Mouse (Mus musculus): ENCODE data around the gene A930004D18Rik. TPM values are rescaled to one million over a fixed set of nuclear protein-coding genes. Genes with fewer than 3 reads are reported as not detected.

The A930004D18Rik gene
- total RNA-seq, 1 experiment from 2014 or later: 0.12 TPM

DNA sequence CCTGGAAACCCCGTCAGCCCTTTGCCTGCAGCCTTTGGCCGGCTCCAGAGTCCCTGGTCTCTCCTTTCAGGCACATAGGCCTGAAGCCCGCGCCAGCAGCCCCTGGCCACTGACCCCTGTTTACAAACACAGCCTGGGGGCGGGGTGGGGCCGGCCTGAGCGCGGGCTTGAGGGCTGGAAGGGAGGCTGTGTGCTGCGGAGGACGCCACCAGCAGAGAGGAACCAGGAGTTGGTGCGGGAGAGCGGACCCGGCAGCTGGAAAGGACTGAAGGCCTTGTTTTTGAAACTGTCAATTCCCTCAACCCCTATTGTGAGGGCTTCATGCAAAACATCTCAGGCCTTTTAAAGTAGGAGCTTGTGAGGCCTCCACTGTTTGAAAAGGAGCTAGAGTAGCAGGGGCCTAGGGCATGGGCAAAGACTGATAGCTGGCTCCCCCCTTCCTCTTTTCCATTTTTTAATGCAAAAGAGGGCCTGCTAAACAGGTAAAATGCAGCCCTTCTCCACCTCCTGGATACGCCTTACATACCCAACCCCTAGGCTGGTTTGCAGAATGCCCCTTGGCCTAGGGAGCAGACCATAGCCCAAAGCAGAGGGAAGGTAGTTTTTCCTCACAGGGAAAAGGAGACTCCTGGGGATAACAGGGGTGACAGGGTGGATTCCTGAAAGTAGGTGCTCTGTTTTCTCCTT, 3.8 kb upstream of the A930004D18Rik start:
- ATAC-seq (ENCODE audit: extremely low read depth, insufficient number of reproducible peaks, low FRiP score, poor library complexity, severe bottlenecking): no peak

DNA sequence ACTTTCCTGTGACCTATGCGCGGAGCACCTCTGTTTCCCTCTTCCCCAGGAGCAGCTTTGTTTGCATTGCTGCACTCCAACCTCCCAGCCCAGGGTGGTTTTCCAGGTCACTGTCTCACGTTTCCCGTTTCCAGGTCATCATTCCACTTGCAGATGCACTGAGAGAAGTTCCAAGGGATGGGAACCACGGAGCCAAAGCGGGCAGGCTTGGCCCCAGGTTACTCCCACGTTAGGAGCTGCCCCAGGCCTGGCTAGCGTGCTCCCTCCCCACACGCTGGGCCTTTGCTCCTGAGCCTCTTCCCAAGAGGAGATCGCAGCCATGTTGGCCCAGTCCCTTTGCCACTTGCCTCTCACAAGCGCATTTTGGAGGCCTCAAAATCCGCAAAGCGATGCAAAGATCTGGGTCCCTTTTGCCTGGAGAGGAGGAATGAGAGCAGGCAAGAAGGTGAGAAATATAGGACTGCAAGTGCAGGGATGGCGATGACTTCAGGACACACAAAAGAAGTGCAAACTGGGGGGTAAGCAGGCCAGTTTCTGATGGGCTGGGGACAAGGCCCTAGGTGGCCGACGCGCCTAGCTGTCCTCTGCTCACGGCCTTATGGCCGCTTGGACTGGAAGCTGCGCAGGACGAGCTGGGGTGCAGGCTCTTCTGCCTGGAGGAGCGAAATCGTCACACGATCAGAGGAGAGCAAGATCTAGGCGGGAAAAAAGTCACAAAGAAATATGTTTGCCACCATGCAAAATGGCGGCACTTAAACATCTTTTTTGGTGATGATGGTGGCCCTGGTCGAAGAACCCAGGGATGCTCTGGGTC, 3.0 kb upstream of the A930004D18Rik start:
- no peak for ATAC-seq (ENCODE audit: extremely low read depth, insufficient number of reproducible peaks, low FRiP score, poor library complexity, severe bottlenecking)

DNA sequence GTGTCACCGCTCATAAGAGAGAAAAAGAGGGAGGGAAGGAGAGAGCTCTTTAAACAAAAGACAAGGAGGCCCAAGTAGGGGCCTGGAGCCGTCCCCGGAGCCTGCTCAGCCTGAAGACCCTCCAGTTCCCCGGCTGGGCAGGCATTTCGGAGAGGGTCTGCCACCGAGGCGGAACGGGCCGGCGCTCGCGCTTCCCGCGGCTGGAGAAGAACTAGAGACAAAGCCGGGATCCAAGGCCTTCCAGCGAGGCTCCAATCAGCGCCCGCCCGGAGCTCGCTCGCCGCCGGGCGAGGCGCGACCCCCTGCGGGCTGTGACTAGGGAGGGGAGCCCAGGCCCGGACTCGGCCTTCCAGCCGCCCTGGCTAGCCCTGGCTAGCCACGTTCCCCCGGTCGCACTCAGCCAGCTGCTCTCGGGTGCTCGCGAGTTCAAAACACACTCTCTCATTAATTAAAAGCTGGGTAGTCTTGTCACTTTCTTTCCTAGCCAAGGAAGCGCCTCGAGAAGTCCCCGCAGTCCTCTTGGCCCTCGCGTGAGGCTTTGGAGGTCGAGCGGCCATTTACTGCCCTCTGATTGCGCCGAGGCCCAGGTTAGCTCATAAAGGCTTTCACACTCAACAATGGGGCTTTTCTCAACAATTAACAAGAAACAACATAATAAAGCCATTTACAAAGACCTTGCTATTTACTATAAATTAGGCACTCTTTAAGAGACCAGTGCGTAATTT, 2.2 kb upstream of the A930004D18Rik start:
- no peak for ATAC-seq (ENCODE audit: extremely low read depth, insufficient number of reproducible peaks, low FRiP score, poor library complexity, severe bottlenecking)

DNA sequence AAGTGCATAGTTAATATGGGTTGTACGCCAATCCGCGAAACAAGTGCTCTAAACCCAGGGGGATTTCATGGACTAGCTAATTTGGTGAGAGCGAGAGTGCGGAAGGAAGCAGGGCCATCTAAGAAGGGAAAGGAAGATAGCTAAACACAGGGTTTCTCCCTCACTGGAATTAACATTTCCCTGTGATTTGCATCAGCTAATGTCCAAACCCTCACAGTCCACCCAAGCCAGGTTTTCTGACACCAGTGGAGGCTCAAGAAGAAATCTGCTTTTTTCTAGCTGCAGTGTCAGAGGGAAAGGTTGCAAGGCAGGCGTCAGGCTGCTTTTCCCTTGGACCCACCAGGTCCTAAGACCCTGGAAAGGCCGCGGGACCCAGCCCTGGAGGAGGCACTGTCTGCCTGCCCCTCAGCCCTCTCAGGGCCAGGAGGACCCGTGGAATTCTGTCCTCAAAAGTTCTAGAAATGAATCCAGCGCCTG, 1.4 kb upstream of the A930004D18Rik start:
- no peak for ATAC-seq (ENCODE audit: extremely low read depth, insufficient number of reproducible peaks, low FRiP score, poor library complexity, severe bottlenecking)

- ATAC-seq (ENCODE audit: extremely low read depth, insufficient number of reproducible peaks, low FRiP score, poor library complexity, severe bottlenecking): no peak
Measured at GRCm38 (mm10) chr2:18038141-18038752, 710 bp upstream of the A930004D18Rik start.

DNA sequence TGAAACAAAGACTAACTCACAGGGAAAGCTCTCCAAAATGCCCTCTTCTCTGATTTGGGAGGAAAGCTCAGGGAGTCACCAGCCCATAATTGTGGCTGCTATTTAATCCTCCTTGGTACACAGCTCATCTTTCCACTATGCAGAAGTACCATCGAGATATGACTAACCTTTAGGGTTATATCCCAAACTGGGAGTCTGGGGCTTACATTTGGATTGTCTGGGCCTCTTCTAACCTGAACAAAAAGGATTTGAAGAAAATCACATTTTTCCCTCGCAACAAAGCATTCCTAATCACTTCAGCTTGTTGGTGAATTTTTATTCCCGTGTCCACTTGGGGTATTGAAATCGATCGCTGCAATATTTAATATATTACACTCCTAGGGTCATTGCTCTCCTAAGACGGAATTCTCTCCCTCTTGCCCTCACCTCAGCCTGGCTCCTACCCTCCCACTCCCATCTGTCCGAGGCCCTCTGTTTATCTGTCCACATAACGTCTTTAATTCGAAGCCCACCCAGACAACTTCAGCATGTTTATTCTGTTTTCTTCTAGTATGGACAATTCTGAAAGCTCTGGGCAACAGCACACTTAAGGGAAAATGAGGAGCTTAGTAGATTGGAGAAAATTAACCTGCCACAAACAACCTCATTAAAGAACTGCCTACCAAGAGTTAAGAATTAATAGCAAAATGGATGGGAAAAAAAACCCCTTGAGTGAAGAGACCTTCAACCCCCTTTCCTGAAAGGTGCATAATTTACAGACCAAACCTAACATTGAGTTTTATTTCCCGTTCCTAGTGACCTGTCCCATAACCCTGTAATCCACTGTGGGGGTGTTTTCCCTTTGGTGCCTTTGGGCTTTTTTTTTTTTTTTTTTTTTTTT, 2.9 kb downstream of the A930004D18Rik start:
- ATAC-seq (ENCODE audit: extremely low read depth, insufficient number of reproducible peaks, low FRiP score, poor library complexity, severe bottlenecking): no peak

DNA sequence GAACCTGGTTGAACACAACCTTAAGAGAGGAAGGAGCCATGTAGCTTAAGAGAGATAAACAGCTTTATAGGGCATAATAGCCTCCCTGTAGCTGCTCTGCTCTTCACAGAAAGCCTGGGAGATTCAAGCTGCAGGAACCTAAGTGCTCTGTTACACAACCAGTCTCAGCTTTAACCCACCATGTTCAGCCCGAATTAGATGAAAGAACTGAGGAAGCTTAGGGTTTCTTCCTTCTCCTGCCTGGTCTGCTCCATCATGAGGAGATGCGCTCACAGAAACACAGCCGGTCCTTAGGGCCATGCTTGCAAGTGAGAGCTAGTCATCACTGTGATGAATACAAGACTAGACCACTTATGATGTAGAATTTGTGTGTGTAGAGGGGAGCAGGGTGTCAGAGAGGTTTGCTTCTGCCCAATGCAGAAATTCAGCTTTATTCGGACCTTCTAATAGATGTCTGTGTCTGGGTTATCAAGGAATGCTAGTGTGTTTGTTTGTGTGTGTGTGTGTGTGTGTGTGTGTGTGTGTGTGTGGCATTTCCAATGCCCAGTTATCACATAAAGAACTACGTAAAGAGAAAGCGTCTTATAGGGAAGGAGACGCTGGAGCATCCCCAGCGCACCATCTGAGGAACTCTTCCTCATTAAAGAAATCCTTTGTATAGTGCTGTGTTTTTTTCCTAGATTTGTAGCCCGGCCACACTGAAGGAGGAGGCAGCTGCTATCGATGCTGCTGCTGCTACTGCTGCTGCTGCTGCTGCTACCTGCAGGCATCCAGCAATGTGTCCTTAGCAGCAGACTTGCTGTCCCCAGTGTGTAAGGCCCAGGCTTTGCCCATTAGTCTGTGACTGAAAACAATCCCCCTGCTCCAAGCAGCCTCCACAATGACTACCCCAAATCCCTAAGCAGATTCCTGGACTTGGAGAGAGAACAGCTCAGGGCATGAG, 4.1 kb downstream of the A930004D18Rik start:
- ATAC-seq (ENCODE audit: extremely low read depth, insufficient number of reproducible peaks, low FRiP score, poor library complexity, severe bottlenecking): no peak

DNA sequence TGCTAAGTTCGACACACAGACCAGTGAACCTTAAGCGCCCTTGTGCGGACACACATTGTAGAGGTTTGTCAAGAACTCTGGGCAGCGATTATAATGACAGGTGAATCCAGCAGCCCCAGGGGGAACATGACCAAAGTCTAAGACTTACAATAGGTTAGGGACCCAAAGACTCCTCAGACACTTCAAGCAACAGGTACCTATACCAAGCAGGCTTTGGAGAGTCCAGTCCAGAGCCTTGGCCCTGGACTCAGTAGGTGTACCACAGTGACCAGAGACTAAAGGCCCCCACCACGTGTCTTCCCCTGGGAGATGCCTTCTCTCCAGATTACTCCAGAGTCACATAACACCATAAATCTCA, 5.0 kb downstream of the A930004D18Rik start:
- ATAC-seq (ENCODE audit: extremely low read depth, insufficient number of reproducible peaks, low FRiP score, poor library complexity, severe bottlenecking): no peak

- ATAC-seq (ENCODE audit: extremely low read depth, insufficient number of reproducible peaks, low FRiP score, poor library complexity, severe bottlenecking): no peak
Measured at GRCm38 (mm10) chr2:18031831-18032537, 5.6 kb downstream of the A930004D18Rik start.

DNA sequence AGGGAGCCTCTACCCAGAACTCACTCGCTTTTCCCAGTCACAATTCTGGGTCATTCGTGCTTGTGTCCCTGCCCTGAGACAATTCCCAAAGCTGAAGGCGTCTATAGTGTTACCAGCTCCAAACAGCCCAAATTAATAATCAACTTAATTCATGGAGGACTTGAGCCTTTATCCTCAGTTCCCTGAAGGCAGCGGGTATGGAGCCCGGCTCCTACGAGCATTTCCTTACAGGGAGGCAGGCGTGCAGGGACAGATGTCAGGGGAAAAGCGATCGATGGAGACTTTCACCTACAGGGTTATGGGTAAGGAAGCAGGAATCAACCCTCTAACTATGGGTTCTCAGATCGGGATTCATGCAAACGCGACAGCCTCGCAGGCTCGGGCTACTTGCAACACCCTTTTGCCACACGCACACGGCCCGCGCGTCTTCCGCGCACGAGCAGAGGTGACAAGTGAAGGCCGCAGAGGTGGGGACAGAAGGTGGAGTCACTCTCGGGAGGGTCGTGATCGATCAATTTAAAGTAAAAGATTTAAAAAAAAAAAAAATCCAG, 6.2 kb downstream of the A930004D18Rik start:
- ATAC-seq (ENCODE audit: extremely low read depth, insufficient number of reproducible peaks, low FRiP score, poor library complexity, severe bottlenecking): no peak

- ATAC-seq (ENCODE audit: extremely low read depth, insufficient number of reproducible peaks, low FRiP score, poor library complexity, severe bottlenecking): no peak
Measured at GRCm38 (mm10) chr2:18030581-18030980, 7.0 kb downstream of the A930004D18Rik start.

DNA sequence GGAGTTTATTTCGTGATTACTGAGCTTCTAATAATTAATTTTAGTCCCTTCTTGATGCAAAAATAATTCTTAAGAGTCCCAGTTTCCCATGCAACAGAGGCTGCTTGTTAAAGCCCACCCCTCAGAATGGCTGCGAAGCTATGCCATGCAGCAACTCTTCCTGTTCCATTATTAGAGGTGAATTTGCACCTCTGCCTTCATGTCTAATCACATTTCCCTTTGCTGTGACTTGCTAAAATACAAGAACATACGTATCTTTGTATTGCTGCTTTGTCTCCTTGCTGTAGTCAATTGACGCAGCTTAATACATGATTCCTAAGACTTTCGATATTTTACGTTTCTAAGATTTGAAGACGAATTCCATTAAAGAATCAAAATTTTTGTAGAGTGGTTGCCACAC, 7.9 kb downstream of the A930004D18Rik start:
- no peak for ATAC-seq (ENCODE audit: extremely low read depth, insufficient number of reproducible peaks, low FRiP score, poor library complexity, severe bottlenecking)

- peak; percentile 27 for ATAC-seq (ENCODE audit: extremely low read depth, insufficient number of reproducible peaks, low FRiP score, poor library complexity, severe bottlenecking)
Measured at GRCm38 (mm10) chr2:18028140-18029021, 9.2 kb downstream of the A930004D18Rik start.

GRCm38 (mm10) chr2:18027448-18028139, 9.9 kb downstream of the A930004D18Rik start:
- ATAC-seq (ENCODE audit: extremely low read depth, insufficient number of reproducible peaks, low FRiP score, poor library complexity, severe bottlenecking): peak; percentile 77

Measured in neutrophil, adult 5-6 weeks (primary cell).